Mouse (Mus musculus) olfactory bulb, adult 2 months (tissue): ENCODE measurements around the gene Igf1r. TPM values are rescaled to one million over a fixed set of nuclear protein-coding genes. Genes with fewer than 3 reads are reported as not detected.

Experiments used
- H3K27ac ChIP-seq: fragments of 200-500 bp; 2 replicates; pipeline ENCODE4 v1.5.1; 2012; ENCODE audit warnings: low read depth, low read length; ENCODE audit not compliant: insufficient read depth
- H3K4me1 ChIP-seq: fragments of 200-500 bp; 2 replicates; pipeline ENCODE4 v1.6.1; 2012; ENCODE audit warnings: low read length; ENCODE audit not compliant: control insufficient read depth, insufficient read depth
- H3K4me3 ChIP-seq: fragments of 200-500 bp; 2 replicates; pipeline ENCODE4 v1.5.1; 2012; ENCODE audit warnings: mild to moderate bottlenecking, low read depth, low read length, moderate library complexity; ENCODE audit not compliant: insufficient read depth
- CTCF ChIP-seq: fragments of 200-500 bp; IDR thresholded peaks from 2 replicates; pipeline ENCODE4 v1.5.1; 2012; ENCODE audit warnings: low read depth, mild to moderate bottlenecking, low read length, moderate library complexity; ENCODE audit not compliant: insufficient read depth
- POLR2A ChIP-seq: fragments of 200-500 bp; IDR thresholded peaks from 2 replicates; pipeline ENCODE4 v1.6.1; 2012; ENCODE audit warnings: mild to moderate bottlenecking, low read depth, low read length, moderate library complexity; ENCODE audit not compliant: insufficient read depth
- WGBS: fragments of 180-500 bp; shearing (Covaris S2); methylation state at CpG from one replicate; pipeline ENCODE4 v1.1.7; 2018; 5-methylcytosine and 5-hydroxymethylcytosine counted together
- polyA plus RNA-seq: library from polyadenylated mRNA; stranded (reverse); fragments of >200 nt; gene quantifications from 2 replicates; pipeline ENCODE4 v1.2.4, GENCODE M21; 2012; ENCODE audit warnings: low replicate concordance; ENCODE audit not compliant: missing spikeins, insufficient read depth, insufficient read length

Gene Igf1r
- polyA plus RNA-seq, result 26.5 TPM in 1 of 2 replicates, not detected in the other

- Histone ChIP-seq H3K27ac (peak within 1 kb of the TSS; percentile 97), H3K4me1 (peaks cover 20% of the 10 kb centered on the region), H3K4me3 (peak within 1 kb of the TSS; percentile 100)
- under 1% methylated on average over 62 of the region's 62 CpGs for WGBS
- TF ChIP-seq POLR2A (no peak), CTCF (no peak)
These were observed at the start of gene Igf1r for GRCm38 (mm10) chr7:67952777-67953700. TSS of gene Igf1r (plus strand) at chr7:67952827.

- no peak for TF ChIP-seq POLR2A
- TF ChIP-seq CTCF, result no peak
- no peak overlapping the region for H3K4me3 ChIP-seq
- H3K27ac ChIP-seq, result no peak overlapping the region
- peaks cover 2% of the 10 kb centered on the region; the same call in 1 of the 2 replicates for H3K4me1 ChIP-seq
- 93% methylated on average over 2 of the region's 2 CpGs for WGBS
These were observed 46.3 kb upstream of the Igf1r start for GRCm38 (mm10) chr7:67906358-67906757.

GRCm38 (mm10) chr7:67907786-67908400 lies 44.7 kb upstream of the Igf1r start:
- TF ChIP-seq POLR2A (no peak), CTCF (no peak)
- Histone ChIP-seq H3K27ac (no peak overlapping the region), H3K4me1 (peaks cover 2% of the 10 kb centered on the region; the same call in 1 of the 2 replicates), H3K4me3 (no peak overlapping the region)
- 79% methylated on average over 9 of the region's 9 CpGs for WGBS

DNA sequence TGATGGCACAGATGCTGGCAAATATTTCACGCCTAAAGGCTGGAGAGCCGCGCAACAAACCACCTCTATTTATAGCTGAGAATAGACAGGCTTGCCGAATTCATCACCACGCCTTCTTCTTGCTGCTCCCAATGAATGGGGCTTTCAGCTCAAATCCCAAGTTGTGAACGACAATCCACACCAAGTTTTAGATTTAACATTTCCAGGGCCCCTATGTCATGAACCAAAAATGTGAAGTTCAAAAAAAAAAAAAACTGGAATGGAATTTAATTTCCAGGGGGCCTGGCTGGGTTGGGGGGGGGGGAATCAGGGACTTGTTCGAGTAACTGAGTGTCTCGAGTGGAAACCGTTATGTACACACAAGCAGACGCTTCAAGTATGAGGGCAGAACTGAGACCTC lies 42.1 kb upstream of the Igf1r start:
- H3K4me3 ChIP-seq, result peak overlapping the region; percentile 6; the same call in 1 of the 2 replicates

GRCm38 (mm10) chr7:67910947-67911346 lies 41.7 kb upstream of the Igf1r start:
- H3K4me1 ChIP-seq, result peaks cover 2% of the 10 kb centered on the region; the same call in 1 of the 2 replicates
- TF ChIP-seq CTCF (no peak), POLR2A (no peak)
- H3K27ac ChIP-seq, result no peak overlapping the region
- 28% methylated on average over 3 of the region's 3 CpGs for WGBS
- no peak overlapping the region for H3K4me3 ChIP-seq

More for the DNA sequence above, 42.1 kb upstream of the Igf1r start:
- TF ChIP-seq CTCF (no peak), POLR2A (no peak)
- no peak overlapping the region for H3K27ac ChIP-seq
- 11% methylated on average over 10 of the region's 10 CpGs for WGBS
- H3K4me1 ChIP-seq, result peaks cover 2% of the 10 kb centered on the region; the same call in 1 of the 2 replicates

DNA sequence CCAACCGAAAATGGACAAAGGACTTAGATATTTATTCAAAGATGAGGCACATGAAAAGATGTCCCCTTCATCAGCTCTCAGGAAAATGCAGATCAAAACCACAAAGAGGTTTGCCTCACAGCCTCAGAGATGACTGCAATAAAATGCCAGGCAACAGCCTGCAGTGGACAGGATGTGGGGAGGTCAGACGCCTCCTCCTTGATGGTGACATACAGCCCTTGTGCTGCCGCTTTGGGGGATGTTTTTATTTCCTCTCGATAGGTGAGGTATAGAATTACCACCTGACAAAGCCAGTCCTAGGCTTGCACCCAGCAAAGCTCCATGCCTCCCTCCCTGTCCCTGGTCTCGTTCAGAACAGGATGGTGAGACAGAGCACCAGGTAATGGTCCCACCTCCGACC lies 40.8 kb upstream of the Igf1r start:
- 85% methylated on average over 6 of the region's 6 CpGs for WGBS
- H3K4me3 ChIP-seq, result no peak overlapping the region
- no peak overlapping the region for H3K27ac ChIP-seq
- TF ChIP-seq POLR2A (no peak), CTCF (no peak)
- H3K4me1 ChIP-seq, result peaks cover 2% of the 10 kb centered on the region; the same call in 1 of the 2 replicates

- 94% methylated on average over 8 of the region's 8 CpGs for WGBS
- Histone ChIP-seq H3K27ac (no peak overlapping the region), H3K4me1 (no peaks in the 10 kb centered on the region), H3K4me3 (no peak overlapping the region)
- no peak for TF ChIP-seq POLR2A
- TF ChIP-seq CTCF, result no peak
These were observed 35.7 kb upstream of the Igf1r start for GRCm38 (mm10) chr7:67916960-67917359.

DNA sequence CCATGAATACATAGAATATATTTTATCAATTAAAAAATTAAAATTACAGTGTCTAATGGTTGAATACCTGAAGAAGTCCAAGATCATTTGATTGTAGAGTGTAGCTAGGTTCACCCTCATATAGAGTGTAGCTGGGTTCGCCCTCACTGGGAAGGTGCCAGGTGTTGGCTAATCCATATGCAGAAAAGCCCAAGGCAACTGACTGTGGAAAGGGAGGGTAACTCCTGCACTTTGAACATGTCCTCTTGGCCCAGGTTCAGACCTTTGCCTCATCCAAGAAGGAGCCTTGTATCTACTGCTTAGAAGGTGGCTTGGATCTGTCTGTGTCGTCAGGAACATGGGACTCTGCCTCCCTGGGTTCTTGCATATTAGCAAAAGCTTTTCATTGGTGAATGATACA lies 34.9 kb upstream of the Igf1r start:
- Histone ChIP-seq H3K4me1 (no peaks in the 10 kb centered on the region), H3K27ac (no peak overlapping the region), H3K4me3 (no peak overlapping the region)
- TF ChIP-seq POLR2A (no peak), CTCF (no peak)
- 93% methylated on average over 2 of the region's 2 CpGs for WGBS

GRCm38 (mm10) chr7:67919467-67919866 lies 33.2 kb upstream of the Igf1r start:
- WGBS, result 84% methylated on average over 3 of the region's 3 CpGs
- TF ChIP-seq CTCF, result no peak
- no peak for TF ChIP-seq POLR2A
- Histone ChIP-seq H3K27ac (no peak overlapping the region), H3K4me3 (no peak overlapping the region), H3K4me1 (no peaks in the 10 kb centered on the region)
